In genomic region chr10:37078439-37078838, GRCm38 (mm10) we compare ENCODE assay signal across 8 mouse cellular contexts.
DNase-seq lines count a peak whose midpoint lies in the region; ATAC-seq and TF ChIP-seq lines count a peak whose summit lies in the region.

No protein-coding gene starts in this region.

- peaks cover 12% of the 10 kb centered on the region for H3K4me1 ChIP-seq in embryonic facial prominence, embryonic 15.5 days
- H3K4me1 ChIP-seq in midbrain, embryonic 13.5 days (replicated peaks) = peaks cover 25% of the 10 kb centered on the region
- no peaks in the 10 kb centered on the region for H3K4me1 ChIP-seq in stomach, postnatal 0 days (replicated peaks; ENCODE audit: control insufficient read depth, insufficient read depth)
- H3K4me1 ChIP-seq in thymus, adult 2 months (replicated peaks; ENCODE audit: control insufficient read depth, insufficient read depth, low read length) = no peaks in the 10 kb centered on the region

- H3K4me3 ChIP-seq in embryonic facial prominence, embryonic 15.5 days (replicated peaks) = no peak overlapping the region
- H3K4me3 ChIP-seq in midbrain, embryonic 13.5 days (replicated peaks) = no peak overlapping the region
- H3K4me3 ChIP-seq in stomach, postnatal 0 days (ENCODE audit: low read depth, low read length) = no peak overlapping the region
- H3K4me3 ChIP-seq in thymus, adult 2 months (ENCODE audit: control insufficient read depth, insufficient read depth, low read length) = no peak overlapping the region

- DNase-seq in brain, embryonic 18.5 days (ENCODE audit: low read depth, low spot score) = peak; percentile 32
- DNase-seq in heart, adult 8-10 months (ENCODE audit: low spot score) = peak; percentile 90
- peak; percentile 77 for DNase-seq in kidney, adult 18-20 months
- peak; percentile 74 for DNase-seq in left cerebral cortex, postnatal 4 days
- peak; percentile 85 for DNase-seq in stomach, postnatal 0 days (ENCODE audit: low spot score)
- DNase-seq in thymus, adult 2 months = no peak

- intact Hi-C loops in left cerebral cortex, postnatal 4 days (cut with DNase I) = loop anchor here (5.0 kb wide), 1 partner anchor 1884 kb away; no protein-coding TSS in a partner anchor

- H3K27me3 ChIP-seq in embryonic facial prominence, embryonic 15.5 days = no peaks in the 10 kb centered on the region
- H3K27me3 ChIP-seq in midbrain, embryonic 13.5 days = no peaks in the 10 kb centered on the region
- H3K27me3 ChIP-seq in stomach, postnatal 0 days (ENCODE audit: control insufficient read depth, insufficient read depth, low read length) = no peaks in the 10 kb centered on the region
- H3K27me3 ChIP-seq in thymus, adult 2 months (ENCODE audit: control insufficient read depth, insufficient read depth, low read length) = no peaks in the 10 kb centered on the region

- H3K9ac ChIP-seq in embryonic facial prominence, embryonic 15.5 days = no peak overlapping the region
- no peak overlapping the region for H3K9ac ChIP-seq in midbrain, embryonic 13.5 days (replicated peaks)
- no peak overlapping the region for H3K9ac ChIP-seq in stomach, postnatal 0 days (ENCODE audit: low read length)

- TF ChIP-seq POLR2A in thymus, adult 2 months (IDR thresholded peaks at IDR 0.05; ENCODE audit: control insufficient read depth, extremely low read depth, insufficient read depth, low read length, poor library complexity) = no peak

- no peak for TF ChIP-seq EP300 in stomach, postnatal 0 days (optimal IDR thresholded peaks at IDR 0.05)

- TF ChIP-seq CTCF in stomach, postnatal 0 days (IDR thresholded peaks at IDR 0.05; ENCODE audit: low read depth) = no peak
- no peak for TF ChIP-seq CTCF in thymus, adult 2 months (IDR thresholded peaks at IDR 0.05; ENCODE audit: borderline replicate concordance, control insufficient read depth, extremely low read depth, insufficient read depth, low read length, poor library complexity)

- H3K36me3 ChIP-seq in embryonic facial prominence, embryonic 15.5 days = no peaks in the 10 kb centered on the region
- no peaks in the 10 kb centered on the region for H3K36me3 ChIP-seq in midbrain, embryonic 13.5 days
- no peaks in the 10 kb centered on the region for H3K36me3 ChIP-seq in stomach, postnatal 0 days (ENCODE audit: control insufficient read depth, insufficient read depth, low read length)
- no peaks in the 10 kb centered on the region for H3K36me3 ChIP-seq in thymus, adult 2 months (ENCODE audit: control insufficient read depth, insufficient read depth, low read length)

- H3K27ac ChIP-seq in embryonic facial prominence, embryonic 15.5 days (replicated peaks) = peak overlapping the region; percentile 39; the same call in 1 of the 2 replicates
- H3K27ac ChIP-seq in midbrain, embryonic 13.5 days = peak overlapping the region; percentile 67; the same call in 1 of the 2 replicates
- no peak overlapping the region for H3K27ac ChIP-seq in stomach, postnatal 0 days (replicated peaks)
- H3K27ac ChIP-seq in thymus, adult 2 months (ENCODE audit: control insufficient read depth, insufficient read depth, low read length) = no peak overlapping the region

- H3K9me3 ChIP-seq in embryonic facial prominence, embryonic 15.5 days (replicated peaks) = no peaks in the 10 kb centered on the region
- no peaks in the 10 kb centered on the region for H3K9me3 ChIP-seq in midbrain, embryonic 13.5 days
- no peaks in the 10 kb centered on the region for H3K9me3 ChIP-seq in stomach, postnatal 0 days (ENCODE audit: control insufficient read depth, low read length)

- H3K4me2 ChIP-seq in embryonic facial prominence, embryonic 15.5 days (replicated peaks) = no peak overlapping the region
- H3K4me2 ChIP-seq in midbrain, embryonic 13.5 days (replicated peaks) = no peak overlapping the region
- H3K4me2 ChIP-seq in stomach, postnatal 0 days (replicated peaks; ENCODE audit: low read depth) = no peak overlapping the region

- peak; percentile 67; the same call in 1 of the 2 replicates for ATAC-seq in embryonic facial prominence, embryonic 15.5 days (ENCODE audit: insufficient number of reproducible peaks, low FRiP score, low TSS enrichment, low read depth)
- ATAC-seq in midbrain, embryonic 13.5 days = peak; percentile 93
- peak; percentile 87 for ATAC-seq in stomach, postnatal 0 days (ENCODE audit: low FRiP score, low TSS enrichment)

- 25% methylated on average over 5 of the region's 5 CpGs for WGBS in embryonic facial prominence, embryonic 15.5 days
- WGBS in midbrain, embryonic 13.5 days = 8% methylated on average over 5 of the region's 5 CpGs
- 13% methylated on average over 5 of the region's 5 CpGs for WGBS in stomach, postnatal 0 days
- 58% methylated on average over 5 of the region's 5 CpGs for WGBS in thymus, adult 2 months

Comparison
In these comparisons a context has a peak if more than half of its experiments do, and no peak if none do; other contexts are left out.
1. H3K27ac ChIP-seq: peak in embryonic facial prominence, embryonic 15.5 days (single experiment) and midbrain, embryonic 13.5 days (single experiment); none in stomach, postnatal 0 days (single experiment) and thymus, adult 2 months (single experiment).
2. Peak in every context shown above with its lines, with median percentiles within 50 percentile points of each other: ATAC-seq.